Mouse (Mus musculus) olfactory bulb, adult 2 months (tissue): Measurements from ENCODE around the gene Lnpk.

Source experiments
- CTCF ChIP-seq: fragments of 200-500 bp; IDR thresholded peaks from 2 replicates; pipeline ENCODE4 v1.5.1; 2012; ENCODE audit warnings: low read depth, mild to moderate bottlenecking, low read length, moderate library complexity; ENCODE audit not compliant: insufficient read depth
- POLR2A ChIP-seq: fragments of 200-500 bp; IDR thresholded peaks from 2 replicates; pipeline ENCODE4 v1.6.1; 2012; ENCODE audit warnings: mild to moderate bottlenecking, low read depth, low read length, moderate library complexity; ENCODE audit not compliant: insufficient read depth

DNA sequence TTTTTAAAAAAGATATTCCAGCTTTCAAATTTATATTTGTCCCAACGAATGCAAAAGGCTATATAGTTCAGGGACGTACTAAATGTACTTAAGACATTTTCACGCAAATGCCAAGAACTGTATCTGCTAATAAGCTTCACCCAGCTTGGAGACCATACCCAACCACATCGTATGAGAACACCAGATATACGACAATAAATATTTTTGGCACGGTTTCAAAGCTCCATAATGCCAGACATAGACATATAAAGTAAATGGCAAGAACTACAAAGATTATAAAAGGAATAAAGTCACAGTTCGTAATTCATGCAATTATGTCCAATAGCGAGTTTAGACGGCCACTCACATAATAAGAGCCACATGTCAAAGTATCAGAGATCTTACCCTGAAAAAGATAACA, 38.5 kb upstream of the Lnpk start:
- TF ChIP-seq POLR2A, result no peak
- no peak for TF ChIP-seq CTCF
